Mouse (Mus musculus) gastrocnemius, adult 18-20 months (tissue): ENCODE results near the gene Col8a1. TPM values are rescaled to one million over a fixed set of nuclear protein-coding genes. Genes with fewer than 3 reads are reported as not detected.

Experiments used
- total RNA-seq, 2 experiments: library from RNA; stranded (reverse); gene quantifications; 2 replicates each; pipeline ENCODE4 v1.2.3; 2021

Gene Col8a1
- total RNA-seq, 2 experiments from 2014 or later: 2.0 to 2.5 TPM

Other genes starting within 250 kb of the Col8a1 start
- 10 to 100 TPM; 34.1 to 36.0 TPM for gene Cmss1, start 147.9 kb downstream of the Col8a1 start, total RNA-seq